Mouse (Mus musculus) leukemia stem cell, adult 10-12 weeks (primary cell): ENCODE results near the gene Tra2a. TPM values are rescaled to one million over a fixed set of nuclear protein-coding genes. Genes with fewer than 3 reads are reported as not detected.

Experiments
- polyA plus RNA-seq: library from polyadenylated mRNA; stranded (reverse); fragments of >175 nt; gene quantifications from 2 replicates; pipeline ENCODE4 v1.2.3, GENCODE M21; 2012; ENCODE audit warnings: low replicate concordance

Tra2a gene
- polyA plus RNA-seq: 6.6 and 14.3 TPM in 2 replicates

GRCm38 (mm10) chr6:49263847-49264243 is at the start of gene Tra2a:
TSS of gene Tra2a (minus strand) at chr6:49264033.

GRCm38 (mm10) chr6:49214928-49215747 is 48.7 kb downstream of the Tra2a start, which contains the start of gene Igf2bp3:
TSS of gene Igf2bp3 (minus strand) at chr6:49214957.

Other genes with a start within 250 kb of the Tra2a start
- gene Gpnmb, start 227.5 kb downstream of the Tra2a start, polyA plus RNA-seq: 0.18 and 0.31 TPM in 2 replicates
- 57.0 and 59.6 TPM in 2 replicates for gene Malsu1, start 190.2 kb downstream of the Tra2a start, polyA plus RNA-seq
- gene Igf2bp3, start 49.1 kb downstream of the Tra2a start, polyA plus RNA-seq: not detected in 2 replicates
- gene Ccdc126, start 55.2 kb upstream of the Tra2a start, polyA plus RNA-seq: 1.0 and 1.1 TPM in 2 replicates
- gene Fam221a, start 103.7 kb upstream of the Tra2a start, polyA plus RNA-seq: 0.23 TPM in 1 of 2 replicates, not detected in the other
- not detected in 2 replicates for gene Stk31, start 131.6 kb upstream of the Tra2a start, polyA plus RNA-seq